Mouse (Mus musculus): ENCODE measurements at regions not wholly inside any gene's neighbourhood (a gene's known extent, or its start where the extent isn't known, plus 50 kb on each side); places are given as distances from the start of the nearest gene placed in this dataset.

DNA sequence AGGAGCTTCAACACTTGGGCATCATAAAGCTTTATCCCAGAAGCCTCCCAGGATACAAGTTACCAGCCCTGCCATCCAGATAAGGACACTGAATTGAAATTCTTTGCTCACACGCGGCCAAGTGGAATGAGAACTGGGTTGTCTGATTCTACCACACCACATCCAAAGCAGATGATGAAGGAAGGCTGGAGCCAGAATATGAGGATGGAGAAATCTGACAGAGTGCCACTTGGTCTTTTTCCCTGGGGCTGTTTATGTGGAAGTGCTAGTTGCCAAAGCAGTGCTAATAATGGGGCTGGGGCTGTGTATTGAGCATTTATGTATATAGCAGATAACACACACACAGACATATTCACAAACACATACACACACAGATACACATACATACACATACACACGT lies 92.2 kb downstream of the Ephb3 start:
- Histone ChIP-seq H3K9ac (no peak overlapping the region), H3K27me3 (no peaks in the 10 kb centered on the region), H3K4me2 (no peak overlapping the region), H3K36me3 (no peaks in the 10 kb centered on the region), H3K9me3 (no peaks in the 10 kb centered on the region), H3K27ac (no peak overlapping the region), H3K4me3 (no peak overlapping the region), H3K4me1 (peaks cover 49% of the 10 kb centered on the region)
- WGBS, result 58% methylated on average over 3 of the region's 3 CpGs
- ATAC-seq (ENCODE audit: borderline replicate concordance, extremely low read depth, low FRiP score, low TSS enrichment), result no peak

DNA sequence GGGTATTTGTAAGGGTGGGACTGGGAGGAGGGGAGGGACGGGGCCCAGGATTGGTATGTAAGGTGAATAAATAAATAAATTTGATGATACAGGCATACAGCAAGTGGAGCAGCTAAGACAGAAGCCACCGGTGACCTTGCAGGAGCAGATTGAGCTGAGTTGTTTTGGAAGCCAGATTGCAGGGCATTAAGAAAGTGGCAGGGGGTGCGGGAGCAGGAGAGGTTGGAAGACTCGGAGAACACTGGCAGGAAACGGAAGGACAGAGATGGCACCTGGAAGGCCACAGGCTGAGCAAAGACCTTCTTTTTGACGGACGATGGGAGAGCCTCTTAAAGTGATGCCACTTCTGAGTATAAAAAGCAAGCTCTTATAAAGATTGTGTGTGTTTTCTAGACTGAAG lies 94.3 kb downstream of the Ephb3 start:
- H3K27me3 ChIP-seq, result no peaks in the 10 kb centered on the region
- no peak for ATAC-seq (ENCODE audit: borderline replicate concordance, extremely low read depth, low FRiP score, low TSS enrichment)
- 65% methylated on average over 7 of the region's 7 CpGs for WGBS

DNA sequence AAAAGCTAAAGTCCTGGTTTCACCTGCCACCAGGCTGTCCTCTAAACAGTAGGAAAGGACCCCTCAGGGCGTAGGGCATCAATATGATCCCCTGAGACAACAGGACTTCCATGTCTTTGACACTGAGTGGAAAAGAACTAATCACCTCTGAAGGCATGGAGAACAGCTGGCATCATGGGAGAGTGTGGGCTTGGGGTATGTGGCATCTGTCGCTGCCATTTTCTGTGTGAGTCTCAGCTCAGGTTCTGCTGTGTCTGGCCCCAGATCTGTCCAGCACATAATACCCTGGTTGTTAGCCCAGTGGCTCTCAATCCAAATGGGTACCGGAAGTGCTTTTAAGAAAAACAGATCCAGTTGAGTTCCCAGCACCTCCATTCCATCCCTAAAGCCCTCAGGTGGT lies 101.3 kb downstream of the Ephb3 start:
- no peak for ATAC-seq (ENCODE audit: borderline replicate concordance, extremely low read depth, low FRiP score, low TSS enrichment)
- H3K27me3 ChIP-seq, result no peaks in the 10 kb centered on the region
- no peak overlapping the region for H3K4me2 ChIP-seq
- no peak overlapping the region for H3K9ac ChIP-seq
- no peak overlapping the region for H3K27ac ChIP-seq
- H3K9me3 ChIP-seq, result no peaks in the 10 kb centered on the region
- 83% methylated on average over 3 of the region's 3 CpGs for WGBS
- no peak overlapping the region for H3K4me3 ChIP-seq
- H3K4me1 ChIP-seq, result peaks cover 15% of the 10 kb centered on the region
- no peaks in the 10 kb centered on the region for H3K36me3 ChIP-seq

More for the DNA sequence above, 94.3 kb downstream of the Ephb3 start:
- H3K36me3 ChIP-seq, result no peaks in the 10 kb centered on the region
- no peak overlapping the region for H3K4me3 ChIP-seq
- no peak overlapping the region for H3K27ac ChIP-seq
- no peak overlapping the region for H3K9ac ChIP-seq
- no peak overlapping the region for H3K4me2 ChIP-seq
- H3K4me1 ChIP-seq, result peaks cover 34% of the 10 kb centered on the region
- H3K9me3 ChIP-seq, result no peaks in the 10 kb centered on the region

DNA sequence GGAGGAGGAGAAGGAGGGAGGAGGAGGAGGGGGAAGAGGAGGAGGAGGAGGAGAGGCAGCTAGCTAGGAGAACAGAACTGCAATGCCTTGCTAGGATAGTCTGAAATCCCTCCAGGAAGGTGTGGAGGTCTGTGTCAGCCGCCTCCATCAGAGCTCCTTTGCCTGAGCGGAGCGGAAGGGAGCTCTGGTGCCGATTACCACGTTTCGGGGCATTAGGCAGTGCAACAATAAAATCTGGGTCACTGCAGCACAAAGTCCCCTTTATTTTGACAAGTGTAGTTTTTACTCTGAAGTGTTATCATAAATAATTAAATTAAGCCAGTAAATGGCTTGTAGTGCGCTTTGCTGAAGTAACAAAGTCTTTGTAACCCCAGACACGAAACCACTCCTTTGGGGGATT lies 104.0 kb downstream of the Ephb3 start:
- Histone ChIP-seq H3K9ac (no peak overlapping the region), H3K4me3 (no peak overlapping the region), H3K27ac (no peak overlapping the region), H3K4me2 (no peak overlapping the region), H3K27me3 (no peaks in the 10 kb centered on the region), H3K9me3 (no peaks in the 10 kb centered on the region), H3K4me1 (peaks cover 31% of the 10 kb centered on the region), H3K36me3 (no peaks in the 10 kb centered on the region)
- ATAC-seq (ENCODE audit: borderline replicate concordance, extremely low read depth, low FRiP score, low TSS enrichment), result no peak
- 76% methylated on average over 8 of the region's 8 CpGs for WGBS

DNA sequence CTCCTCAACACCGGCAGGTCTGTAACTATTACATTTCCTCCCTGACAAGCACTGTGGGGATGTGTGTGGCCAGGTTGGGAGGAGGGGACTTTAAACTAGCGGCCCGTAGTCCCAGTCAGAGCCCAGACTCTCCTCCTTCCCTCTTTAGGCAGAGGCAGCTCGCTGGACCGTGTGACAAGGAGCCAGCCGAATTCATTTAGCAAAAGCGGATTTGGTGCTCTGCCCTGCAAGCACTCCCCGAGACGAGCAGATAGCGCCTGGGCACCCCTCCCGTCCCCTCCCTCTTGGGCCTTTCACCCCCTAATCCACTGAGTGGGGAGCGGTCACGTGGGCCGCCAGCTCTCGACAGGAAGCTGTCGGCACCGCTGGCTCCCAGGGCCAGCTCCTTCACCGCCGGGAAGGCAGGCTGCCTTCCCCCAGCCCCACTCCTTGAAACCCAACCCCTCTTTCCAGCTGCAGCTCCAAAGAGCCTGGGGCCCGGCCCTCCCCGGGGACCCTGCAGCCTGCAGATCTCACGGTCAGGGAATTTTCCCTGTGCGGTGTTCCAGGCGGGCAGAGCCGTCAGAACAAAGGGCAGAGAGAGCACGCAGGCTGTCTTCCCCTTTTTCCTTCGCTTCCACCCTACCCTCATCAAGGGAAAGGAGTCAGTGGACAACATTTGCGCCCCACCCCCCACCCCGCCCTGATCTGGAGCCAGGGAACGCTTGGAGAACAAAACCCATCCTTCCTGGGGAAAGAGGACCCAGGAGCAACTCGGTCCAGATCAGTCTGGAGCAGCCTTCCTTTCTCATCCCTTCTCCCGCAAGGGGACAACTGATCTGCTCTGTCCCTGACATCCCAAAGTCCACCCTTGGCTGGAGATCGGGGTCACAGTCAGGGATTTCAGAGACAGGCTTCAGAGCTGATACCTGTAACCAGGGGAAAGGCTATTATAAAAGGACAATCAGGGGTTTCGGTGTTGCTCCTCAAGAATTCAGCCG lies 106.4 kb downstream of the Ephb3 start:
- H3K27me3 ChIP-seq, result no peaks in the 10 kb centered on the region
- H3K4me1 ChIP-seq, result peaks cover 42% of the 10 kb centered on the region
- WGBS, result 3% methylated on average over 35 of the region's 35 CpGs
- peak overlapping the region; percentile 42 for H3K9ac ChIP-seq
- no peaks in the 10 kb centered on the region for H3K9me3 ChIP-seq
- H3K27ac ChIP-seq, result peak overlapping the region; percentile 93
- H3K4me2 ChIP-seq, result peak overlapping the region; percentile 77
- peak overlapping the region; percentile 36 for H3K4me3 ChIP-seq
- no peaks in the 10 kb centered on the region for H3K36me3 ChIP-seq
- ATAC-seq (ENCODE audit: borderline replicate concordance, extremely low read depth, low FRiP score, low TSS enrichment), result peak; percentile 81

DNA sequence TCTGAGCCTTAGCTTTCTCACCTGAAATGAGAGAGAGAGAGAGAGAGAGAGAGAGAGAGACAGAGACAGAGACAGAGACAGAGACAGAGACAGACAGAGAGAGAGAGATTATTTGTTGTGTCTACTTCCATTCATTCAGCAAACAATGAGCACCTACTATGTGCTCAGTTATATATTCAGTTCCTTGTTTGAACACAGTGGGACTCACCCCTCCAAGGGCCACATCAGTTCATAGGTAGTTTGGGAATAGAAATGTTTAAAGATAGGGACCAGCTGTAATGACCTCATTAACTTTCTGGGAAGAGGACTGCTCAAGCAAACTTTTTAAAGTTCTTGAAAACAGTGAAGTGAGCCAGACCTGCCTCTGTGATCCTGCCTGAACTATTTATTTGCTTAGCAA lies 107.2 kb downstream of the Ephb3 start:
- H3K27me3 ChIP-seq, result no peaks in the 10 kb centered on the region
- H3K27ac ChIP-seq, result peak overlapping the region; percentile 93; the same call in 1 of the 2 replicates
- H3K36me3 ChIP-seq, result no peaks in the 10 kb centered on the region
- no peak overlapping the region for H3K4me3 ChIP-seq
- peaks cover 49% of the 10 kb centered on the region for H3K4me1 ChIP-seq
- no peaks in the 10 kb centered on the region for H3K9me3 ChIP-seq
- H3K9ac ChIP-seq, result no peak overlapping the region
- no peak for ATAC-seq (ENCODE audit: borderline replicate concordance, extremely low read depth, low FRiP score, low TSS enrichment)
- H3K4me2 ChIP-seq, result no peak overlapping the region; the same call in 1 of the 2 replicates

DNA sequence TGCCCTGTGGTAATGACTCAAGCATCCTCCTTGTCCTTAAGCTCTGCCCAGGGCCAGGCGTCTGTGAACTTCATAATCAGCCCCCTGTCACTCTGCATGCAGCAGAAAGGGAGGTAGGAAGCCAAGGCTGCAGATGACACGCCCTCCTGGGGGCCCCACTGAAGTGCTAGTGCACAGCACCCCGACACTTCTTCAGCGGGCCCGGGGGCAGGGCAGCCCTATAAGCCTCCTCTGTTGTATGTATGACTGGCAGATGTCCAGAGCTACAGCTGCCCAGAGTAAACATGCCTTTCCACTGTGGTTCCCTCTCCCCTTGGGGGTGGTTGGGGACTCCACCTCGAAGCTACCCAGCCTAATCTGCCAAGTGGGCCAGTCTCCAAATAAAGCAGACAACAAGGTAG lies 107.2 kb upstream of the Vps8 start:
- Histone ChIP-seq H3K4me2 (no peak overlapping the region), H3K9me3 (no peaks in the 10 kb centered on the region), H3K36me3 (no peaks in the 10 kb centered on the region), H3K4me1 (peaks cover 57% of the 10 kb centered on the region), H3K4me3 (no peak overlapping the region), H3K9ac (no peak overlapping the region), H3K27me3 (no peaks in the 10 kb centered on the region), H3K27ac (no peak overlapping the region; the same call in 1 of the 2 replicates)
- WGBS, result 14% methylated on average over 6 of the region's 6 CpGs
- ATAC-seq (ENCODE audit: borderline replicate concordance, extremely low read depth, low FRiP score, low TSS enrichment), result peak; percentile 68; the same call in 1 of the 2 replicates

DNA sequence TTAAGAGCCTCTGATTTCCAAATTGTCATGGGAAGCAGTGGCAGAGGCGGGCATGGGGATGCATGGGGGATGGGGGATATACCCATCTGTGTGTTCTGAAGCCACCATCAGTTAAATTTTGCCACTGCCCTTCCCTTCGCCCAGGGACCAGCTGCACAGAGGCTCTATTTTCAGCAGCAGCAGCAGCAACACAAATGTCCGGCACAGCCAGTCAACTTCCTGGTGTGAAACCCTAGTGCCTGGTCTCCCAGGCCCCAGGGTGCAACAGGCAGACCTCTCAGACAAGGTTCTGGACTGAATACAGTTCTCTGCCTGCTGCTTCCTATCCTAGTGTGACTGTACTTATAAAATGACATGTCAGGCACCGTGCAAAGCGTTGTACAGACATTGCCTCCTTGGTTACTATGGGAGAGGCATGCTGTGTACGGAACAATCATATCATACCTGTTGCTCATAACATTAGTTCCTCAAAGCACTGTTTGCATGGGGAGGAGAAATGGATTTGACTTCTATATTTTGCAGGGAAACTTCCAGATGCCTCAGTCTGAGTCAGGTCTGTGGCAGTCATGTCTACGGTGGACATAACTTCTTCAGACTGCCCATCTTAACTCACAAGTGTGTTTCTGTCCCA lies 104.8 kb upstream of the Vps8 start:
- H3K9me3 ChIP-seq, result no peaks in the 10 kb centered on the region
- H3K9ac ChIP-seq, result no peak overlapping the region
- no peak overlapping the region for H3K4me3 ChIP-seq
- H3K27me3 ChIP-seq, result no peaks in the 10 kb centered on the region
- no peaks in the 10 kb centered on the region for H3K36me3 ChIP-seq
- H3K4me1 ChIP-seq, result peaks cover 60% of the 10 kb centered on the region
- H3K4me2 ChIP-seq, result no peak overlapping the region
- WGBS, result 68% methylated on average over 7 of the region's 7 CpGs
- no peak for ATAC-seq (ENCODE audit: borderline replicate concordance, extremely low read depth, low FRiP score, low TSS enrichment)
- H3K27ac ChIP-seq, result peak overlapping the region; percentile 12; the same call in 1 of the 2 replicates

DNA sequence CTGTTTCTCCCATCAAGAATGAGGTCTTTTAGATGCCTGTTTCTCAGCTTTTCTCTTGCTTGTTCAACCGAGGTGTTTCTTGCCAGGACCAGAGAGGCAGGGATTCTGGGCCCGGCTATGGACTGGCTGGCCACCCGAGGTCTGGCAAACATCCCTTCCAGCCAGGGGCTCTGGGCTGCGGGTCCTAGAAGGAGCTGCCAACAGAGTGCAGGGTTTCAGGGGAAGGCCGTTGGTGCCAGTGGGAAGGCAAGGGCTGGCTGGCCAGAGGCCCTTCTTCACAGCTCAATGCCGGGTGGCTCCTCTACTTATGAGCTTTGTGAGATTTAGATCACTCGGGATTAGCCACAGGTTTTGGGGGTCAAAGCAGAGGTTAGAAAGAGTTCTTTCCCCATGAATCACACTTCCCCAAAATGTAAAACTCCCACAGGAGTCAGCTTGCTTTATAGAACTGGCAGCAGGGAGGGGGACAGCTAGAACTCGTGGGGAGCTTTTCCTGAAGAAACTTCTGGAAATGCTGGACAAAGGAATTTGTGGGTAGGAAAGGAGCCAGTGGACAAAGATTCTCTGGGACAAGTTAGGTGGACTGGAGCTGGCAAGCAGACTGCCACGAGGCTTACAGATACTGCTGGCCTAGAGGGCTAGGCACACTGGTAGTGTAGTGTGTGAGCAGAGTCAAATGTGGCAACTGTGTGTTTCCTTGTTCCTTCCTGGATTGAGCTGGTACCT lies 104.1 kb upstream of the Vps8 start:
- no peak overlapping the region for H3K4me2 ChIP-seq
- H3K4me1 ChIP-seq, result peaks cover 66% of the 10 kb centered on the region
- no peak overlapping the region for H3K4me3 ChIP-seq
- no peaks in the 10 kb centered on the region for H3K36me3 ChIP-seq
- no peak for ATAC-seq (ENCODE audit: borderline replicate concordance, extremely low read depth, low FRiP score, low TSS enrichment)
- WGBS, result 56% methylated on average over 9 of the region's 9 CpGs
- H3K9ac ChIP-seq, result no peak overlapping the region
- H3K27me3 ChIP-seq, result no peaks in the 10 kb centered on the region
- peak overlapping the region; percentile 12; the same call in 1 of the 2 replicates for H3K27ac ChIP-seq
- H3K9me3 ChIP-seq, result no peaks in the 10 kb centered on the region

DNA sequence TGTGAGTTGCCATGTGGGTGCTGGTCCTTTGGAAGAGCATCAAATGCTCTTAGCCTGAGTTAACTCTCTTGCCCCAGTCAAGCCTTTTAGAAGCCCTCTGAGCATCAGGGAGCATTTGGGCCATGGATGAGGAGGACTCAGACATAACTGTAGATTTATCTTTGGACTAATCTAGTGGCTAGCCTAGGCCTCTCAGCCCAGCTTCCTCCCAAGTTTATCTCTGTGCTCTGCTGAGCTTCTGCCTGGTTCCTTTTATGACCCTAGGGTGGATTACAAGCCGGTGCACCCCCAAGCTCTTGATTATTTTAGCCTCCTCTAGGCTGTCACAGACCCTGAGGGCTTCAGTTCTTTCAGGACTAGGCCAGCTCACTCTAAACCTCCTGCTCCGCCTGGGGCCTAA lies 102.6 kb upstream of the Vps8 start:
- H3K36me3 ChIP-seq, result no peaks in the 10 kb centered on the region
- no peaks in the 10 kb centered on the region for H3K27me3 ChIP-seq
- 81% methylated on average over 2 of the region's 2 CpGs for WGBS
- no peak overlapping the region for H3K9ac ChIP-seq
- H3K9me3 ChIP-seq, result no peaks in the 10 kb centered on the region
- H3K4me3 ChIP-seq, result no peak overlapping the region
- H3K4me2 ChIP-seq, result no peak overlapping the region
- peaks cover 65% of the 10 kb centered on the region for H3K4me1 ChIP-seq
- no peak for ATAC-seq (ENCODE audit: borderline replicate concordance, extremely low read depth, low FRiP score, low TSS enrichment)
- no peak overlapping the region for H3K27ac ChIP-seq

DNA sequence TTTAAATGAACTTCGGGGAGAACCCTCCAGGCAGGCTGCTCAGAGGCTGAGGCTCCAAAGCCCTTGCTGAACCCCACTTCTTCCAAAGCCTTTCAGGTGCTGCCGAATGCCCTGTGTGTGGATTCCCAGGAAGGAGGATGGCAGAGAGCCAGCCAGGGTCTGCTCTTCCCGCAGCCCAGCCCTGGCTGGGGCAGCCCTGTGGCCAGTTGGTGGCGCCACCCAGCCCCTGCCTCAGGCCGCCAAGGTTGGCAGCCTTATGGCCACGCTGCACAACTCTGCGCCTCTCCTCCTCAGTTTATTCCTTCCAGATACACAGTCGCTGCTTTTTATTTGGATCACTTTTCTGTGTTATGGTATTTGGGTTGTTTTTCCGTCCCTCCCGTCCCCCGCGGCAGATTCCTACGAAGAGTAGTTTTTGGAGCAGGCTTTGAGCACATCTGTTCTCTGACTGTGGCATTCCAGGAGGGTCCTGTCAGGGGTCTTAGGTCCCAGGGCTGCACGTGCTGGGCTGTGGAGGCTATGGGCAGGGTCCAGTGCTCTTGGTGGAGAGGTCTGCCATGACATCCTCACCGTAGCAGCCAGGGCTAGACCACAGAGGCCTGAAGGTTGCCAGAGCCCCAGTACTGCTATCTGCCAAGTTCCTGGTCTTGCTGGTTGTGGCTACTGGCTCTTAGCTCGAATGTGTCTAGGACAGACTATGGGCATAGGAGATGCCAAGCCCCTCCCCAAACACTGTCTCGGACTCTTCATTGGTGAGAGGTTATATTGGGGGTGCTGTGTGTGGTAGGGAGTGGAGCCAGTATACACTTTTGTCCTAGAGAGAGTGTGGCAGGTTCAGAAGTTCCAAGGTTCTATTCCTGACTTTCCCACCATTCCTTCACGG lies 101.5 kb upstream of the Vps8 start:
- Histone ChIP-seq H3K4me3 (no peak overlapping the region), H3K36me3 (no peaks in the 10 kb centered on the region), H3K9me3 (no peaks in the 10 kb centered on the region), H3K4me2 (no peak overlapping the region), H3K27me3 (no peaks in the 10 kb centered on the region), H3K9ac (no peak overlapping the region), H3K27ac (peak overlapping the region; percentile 67; the same call in 1 of the 2 replicates), H3K4me1 (peaks cover 53% of the 10 kb centered on the region)
- ATAC-seq (ENCODE audit: borderline replicate concordance, extremely low read depth, low FRiP score, low TSS enrichment), result peak; percentile 34; the same call in 1 of the 2 replicates
- WGBS, result 51% methylated on average over 18 of the region's 18 CpGs
